ENCODE assay signal across 18 mouse cellular contexts in genomic region chr7:136676104-136676503, GRCm38 (mm10).
DNase-seq lines count a peak whose midpoint lies in the region; ATAC-seq and TF ChIP-seq lines count a peak whose summit lies in the region.
"Had no signal": no experiment of that assay in that cellular context is flagged by ENCODE, and none has a peak within 500 bp of the region (broad histone marks: within the 10 kb centered on the region; RNA-seq: fewer than 3 reads in every experiment).

No protein-coding gene starts in this region.

- ATAC-seq in kidney, embryonic 16.5 days (ENCODE audit: low FRiP score, low TSS enrichment): no peak
- ATAC-seq in lung, embryonic 15.5 days (ENCODE audit: borderline replicate concordance, extremely low read depth, low FRiP score, low TSS enrichment): no peak
- ATAC-seq: activated CD4-positive, CD25-positive, alpha-beta regulatory T cell, adult 4 months; forebrain, embryonic 13.5 days; forebrain, postnatal 0 days; Patski had no signal

- H3K36me3 ChIP-seq in heart, adult 2 months (ENCODE audit: control insufficient read depth, insufficient read depth, low read length): no peaks in the 10 kb centered on the region
- no peaks in the 10 kb centered on the region for H3K36me3 ChIP-seq in kidney, embryonic 16.5 days (ENCODE audit: insufficient read depth, low read length)
- no peaks in the 10 kb centered on the region for H3K36me3 ChIP-seq in lung, embryonic 15.5 days
- H3K36me3 ChIP-seq: heart, embryonic 13.5 days had no signal

- 73% methylated on average over 6 of the region's 6 CpGs for WGBS in heart, adult 2 months
- 18% methylated on average over 6 of the region's 6 CpGs for WGBS in kidney, embryonic 16.5 days
- 14% methylated on average over 6 of the region's 6 CpGs for WGBS in lung, embryonic 15.5 days

- H3K27ac ChIP-seq in heart, adult 2 months: no peak overlapping the region
- no peak overlapping the region for H3K27ac ChIP-seq in kidney, embryonic 16.5 days (ENCODE audit: low read length)
- H3K27ac ChIP-seq in lung, embryonic 15.5 days: no peak overlapping the region
- H3K27ac ChIP-seq: forebrain, embryonic 13.5 days; heart, embryonic 13.5 days; hindbrain, embryonic 14.5 days had no signal

- TF ChIP-seq POLR2A in heart, adult 2 months (IDR thresholded peaks at IDR 0.05; ENCODE audit: insufficient read depth, low read depth, low read length): no peak

- H3K27me3 ChIP-seq in heart, adult 2 months (ENCODE audit: control insufficient read depth, insufficient read depth, low read length): no peaks in the 10 kb centered on the region
- H3K27me3 ChIP-seq in kidney, embryonic 16.5 days (ENCODE audit: insufficient read depth, low read length): peaks cover 22% of the 10 kb centered on the region
- H3K27me3 ChIP-seq in lung, embryonic 15.5 days: peaks cover 51% of the 10 kb centered on the region; the same call in 1 of the 2 replicates
- H3K27me3 ChIP-seq: Patski had no signal

- no peak overlapping the region for H3K9ac ChIP-seq in heart, adult 2 months (ENCODE audit: low read depth, low read length)
- H3K9ac ChIP-seq in kidney, embryonic 16.5 days (replicated peaks; ENCODE audit: low read length): no peak overlapping the region
- no peak overlapping the region for H3K9ac ChIP-seq in lung, embryonic 15.5 days
- H3K9ac ChIP-seq: forebrain, embryonic 13.5 days; forebrain, postnatal 0 days; heart, embryonic 13.5 days; hindbrain, embryonic 14.5 days had no signal

- TF ChIP-seq CTCF in heart, adult 2 months (IDR thresholded peaks at IDR 0.05): no peak

- DNase-seq in heart, adult 11 months: peak; percentile 15
- no peak for DNase-seq in heart, adult 2 months
- DNase-seq in kidney, postnatal 36 days: no peak
- DNase-seq in lung, postnatal 14 days: no peak
- DNase-seq: adrenal gland, postnatal 14 days; cerebellum, adult 11-12 months; cerebellum, adult 9-10 months; cerebellum, postnatal 25 days; forebrain, postnatal 0 days; gastrocnemius, postnatal 14 days; heart, postnatal 36 days had no signal

- peak overlapping the region; percentile 8; the same call in 1 of the 2 replicates for H3K4me2 ChIP-seq in kidney, embryonic 16.5 days (replicated peaks; ENCODE audit: low read depth, low read length)
- H3K4me2 ChIP-seq in lung, embryonic 15.5 days: peak overlapping the region; percentile 13; the same call in 1 of the 2 replicates
- H3K4me2 ChIP-seq: forebrain, embryonic 13.5 days; heart, embryonic 13.5 days had no signal

- H3K4me3 ChIP-seq in heart, adult 2 months: no peak overlapping the region
- H3K4me3 ChIP-seq in kidney, embryonic 16.5 days (ENCODE audit: low read length): no peak overlapping the region
- no peak overlapping the region for H3K4me3 ChIP-seq in lung, embryonic 15.5 days
- H3K4me3 ChIP-seq: forebrain, embryonic 13.5 days; heart, embryonic 13.5 days had no signal

- H3K9me3 ChIP-seq in kidney, embryonic 16.5 days (ENCODE audit: low read length): no peaks in the 10 kb centered on the region
- H3K9me3 ChIP-seq in lung, embryonic 15.5 days: no peaks in the 10 kb centered on the region
- H3K9me3 ChIP-seq: forebrain, embryonic 13.5 days; heart, embryonic 13.5 days had no signal

- H3K79me2 ChIP-seq in heart, adult 2 months (replicated peaks; ENCODE audit: control insufficient read depth, insufficient read depth, low read length): no peaks in the 10 kb centered on the region

- no peaks in the 10 kb centered on the region; the same call in 1 of the 2 replicates for H3K4me1 ChIP-seq in heart, adult 2 months (ENCODE audit: control insufficient read depth, insufficient read depth, low read length)
- peaks cover 22% of the 10 kb centered on the region for H3K4me1 ChIP-seq in kidney, embryonic 16.5 days (ENCODE audit: insufficient read depth, low read length)
- peaks cover 14% of the 10 kb centered on the region for H3K4me1 ChIP-seq in lung, embryonic 15.5 days
- H3K4me1 ChIP-seq: heart, embryonic 13.5 days had no signal

- intact Hi-C loops in heart, adult 2 months (cut with DNase I): no loop called here

- TF ChIP-seq EP300 in heart, adult 2 months (IDR thresholded peaks at IDR 0.05; ENCODE audit: insufficient read depth, low read depth, low read length): no peak
